Mouse (Mus musculus) stomach, postnatal 0 days (tissue): ENCODE data around the gene Camkv.

Experiments
- CTCF ChIP-seq: IDR thresholded peaks from 2 replicates; pipeline ENCODE4 v1.5.1; 2016; ENCODE audit warnings: antibody characterized with exemption, low read depth, mild to moderate bottlenecking, moderate library complexity
- EP300 ChIP-seq: optimal IDR thresholded peaks from 2 replicates; pipeline ENCODE3; 2016; ENCODE audit warnings: antibody characterized with exemption

GRCm38 (mm10) chr9:107995513-107995912 lies 60.0 kb downstream of the Camkv start:
- TF ChIP-seq CTCF = no peak
- no peak for TF ChIP-seq EP300
